Mouse (Mus musculus): ENCODE results near the gene Numa1. TPM values are rescaled to one million over a fixed set of nuclear protein-coding genes. Genes with fewer than 3 reads are reported as not detected.

Gene Numa1
- polyA plus RNA-seq, 1 experiment from 2014 or later = 70.7 TPM

Other genes with a start within 250 kb of the Numa1 start
- 0.24 and 0.26 TPM in 2 replicates for gene Phox2a, start 115.8 kb upstream of the Numa1 start, polyA plus RNA-seq (2015; fragmentation: Nextera tagmentation; extraction: Ambion mirVana)
- gene Inppl1, start 95.9 kb upstream of the Numa1 start, polyA plus RNA-seq (2015; fragmentation: Nextera tagmentation; extraction: Ambion mirVana) = 20.3 and 26.3 TPM in 2 replicates
- gene Folr2, start 76.9 kb upstream of the Numa1 start, polyA plus RNA-seq (2015; fragmentation: Nextera tagmentation; extraction: Ambion mirVana) = 2.2 and 3.8 TPM in 2 replicates
- 79.0 and 92.2 TPM in 2 replicates for gene Anapc15, start 70.4 kb upstream of the Numa1 start, polyA plus RNA-seq (2015; fragmentation: Nextera tagmentation; extraction: Ambion mirVana)
- 11.1 and 13.2 TPM in 2 replicates for gene Folr1, start 63.3 kb upstream of the Numa1 start, polyA plus RNA-seq (2015; fragmentation: Nextera tagmentation; extraction: Ambion mirVana)
- gene Lamtor1, start 28.2 kb upstream of the Numa1 start, polyA plus RNA-seq (2015; fragmentation: Nextera tagmentation; extraction: Ambion mirVana) = 146 and 158 TPM in 2 replicates
- 0.35 and 0.77 TPM in 2 replicates for gene Tomt, start 27.8 kb upstream of the Numa1 start, polyA plus RNA-seq (2015; fragmentation: Nextera tagmentation; extraction: Ambion mirVana)
- 9.6 and 10.6 TPM in 2 replicates for gene Lrrc51, start 216 bp upstream of the Numa1 start, polyA plus RNA-seq (2015; fragmentation: Nextera tagmentation; extraction: Ambion mirVana)
- gene Il18bp, start 84.6 kb downstream of the Numa1 start, polyA plus RNA-seq (2015; fragmentation: Nextera tagmentation; extraction: Ambion mirVana) = 4.1 and 5.6 TPM in 2 replicates
- gene Rnf121, start 131.4 kb downstream of the Numa1 start, polyA plus RNA-seq (2015; fragmentation: Nextera tagmentation; extraction: Ambion mirVana) = 30.1 and 30.9 TPM in 2 replicates
- gene Xndc1, start 131.4 kb downstream of the Numa1 start, polyA plus RNA-seq (2015; fragmentation: Nextera tagmentation; extraction: Ambion mirVana) = 32.2 and 34.9 TPM in 2 replicates
- gene Xntrpc, start 131.6 kb downstream of the Numa1 start, polyA plus RNA-seq (2015; fragmentation: Nextera tagmentation; extraction: Ambion mirVana) = 1.3 and 1.5 TPM in 2 replicates
- gene Trpc2, start 149.0 kb downstream of the Numa1 start, polyA plus RNA-seq (2015; fragmentation: Nextera tagmentation; extraction: Ambion mirVana) = 0.28 TPM in 1 of 2 replicates, not detected in the other
- gene Art1, start 167.6 kb downstream of the Numa1 start, polyA plus RNA-seq (2015; fragmentation: Nextera tagmentation; extraction: Ambion mirVana) = 0.31 and 0.37 TPM in 2 replicates
- 0.50 and 0.92 TPM in 2 replicates for gene Art5, start 175.4 kb downstream of the Numa1 start, polyA plus RNA-seq (2015; fragmentation: Nextera tagmentation; extraction: Ambion mirVana)
- not detected in 2 replicates for gene Chrna10, start 182.7 kb downstream of the Numa1 start, polyA plus RNA-seq (2015; fragmentation: Nextera tagmentation; extraction: Ambion mirVana)